Mouse (Mus musculus) megakaryocyte, embryonic 14.5 days (primary cell): ENCODE measurements at regions not wholly inside any gene's neighbourhood (a gene's known extent, or its start where the extent isn't known, plus 50 kb on each side); places are given as distances from the start of the nearest gene placed in this dataset.

Experiments
- H3K27me3 ChIP-seq: replicated peaks from 2 replicates; pipeline ENCODE3; 2012; ENCODE audit warnings: inconsistent platforms
- H3K36me3 ChIP-seq: replicated peaks from 2 replicates; pipeline ENCODE3; 2012; ENCODE audit warnings: low read length, inconsistent platforms, mixed read lengths
- H3K4me1 ChIP-seq: 2 replicates; pipeline ENCODE4 v1.6.1; 2012; ENCODE audit warnings: inconsistent platforms
- H3K4me3 ChIP-seq: replicated peaks from 2 replicates; pipeline ENCODE3; 2012; ENCODE audit warnings: moderate library complexity, mild to moderate bottlenecking, inconsistent platforms
- H3K9me3 ChIP-seq: 2 replicates; pipeline ENCODE4 v1.6.1; 2012; ENCODE audit warnings: inconsistent platforms
- FLI1 ChIP-seq: IDR thresholded peaks from 2 replicates; pipeline ENCODE4 v1.6.1; 2012; ENCODE audit warnings: low read length, inconsistent platforms, mixed read lengths
- GATA1 ChIP-seq: IDR thresholded peaks from 3 replicates; pipeline ENCODE4 v1.6.1; 2012; ENCODE audit warnings: mixed read lengths, low read length, inconsistent platforms, borderline replicate concordance

GRCm38 (mm10) chr16:9304079-9304478 is 474.2 kb downstream of the 1810013L24Rik start:
- TF ChIP-seq GATA1 (no peak), FLI1 (no peak)
- no peaks in the 10 kb centered on the region for H3K4me1 ChIP-seq
- H3K36me3 ChIP-seq, result no peaks in the 10 kb centered on the region
- no peak overlapping the region for H3K4me3 ChIP-seq
- H3K9me3 ChIP-seq, result no peaks in the 10 kb centered on the region
- H3K27me3 ChIP-seq, result no peaks in the 10 kb centered on the region

- Histone ChIP-seq H3K27me3 (no peaks in the 10 kb centered on the region), H3K4me3 (no peak overlapping the region), H3K9me3 (no peaks in the 10 kb centered on the region), H3K36me3 (no peaks in the 10 kb centered on the region), H3K4me1 (no peaks in the 10 kb centered on the region)
- TF ChIP-seq GATA1 (no peak), FLI1 (no peak)
Measured at GRCm38 (mm10) chr16:9310744-9311143, 480.8 kb downstream of the 1810013L24Rik start.

GRCm38 (mm10) chr16:9335626-9336025 is 505.7 kb downstream of the 1810013L24Rik start:
- H3K36me3 ChIP-seq, result no peaks in the 10 kb centered on the region
- TF ChIP-seq GATA1 (no peak), FLI1 (no peak)
- no peaks in the 10 kb centered on the region for H3K4me1 ChIP-seq
- no peaks in the 10 kb centered on the region for H3K27me3 ChIP-seq
- H3K4me3 ChIP-seq, result no peak overlapping the region
- peaks cover 20% of the 10 kb centered on the region for H3K9me3 ChIP-seq

GRCm38 (mm10) chr16:9336063-9336462 is 506.2 kb downstream of the 1810013L24Rik start:
- H3K4me3 ChIP-seq, result no peak overlapping the region
- H3K36me3 ChIP-seq, result no peaks in the 10 kb centered on the region
- no peaks in the 10 kb centered on the region for H3K27me3 ChIP-seq
- no peaks in the 10 kb centered on the region for H3K4me1 ChIP-seq
- TF ChIP-seq FLI1 (no peak), GATA1 (no peak)
- peaks cover 21% of the 10 kb centered on the region for H3K9me3 ChIP-seq

- Histone ChIP-seq H3K4me1 (no peaks in the 10 kb centered on the region), H3K27me3 (no peaks in the 10 kb centered on the region), H3K36me3 (no peaks in the 10 kb centered on the region), H3K4me3 (no peak overlapping the region), H3K9me3 (peaks cover 17% of the 10 kb centered on the region)
- TF ChIP-seq GATA1 (no peak), FLI1 (no peak)
Measured at GRCm38 (mm10) chr16:9339456-9339855, 509.6 kb downstream of the 1810013L24Rik start.

GRCm38 (mm10) chr16:9341245-9341644 is 511.3 kb downstream of the 1810013L24Rik start:
- TF ChIP-seq FLI1, result no peak
- no peak for TF ChIP-seq GATA1
- no peaks in the 10 kb centered on the region for H3K27me3 ChIP-seq
- no peaks in the 10 kb centered on the region for H3K4me1 ChIP-seq
- H3K36me3 ChIP-seq, result no peaks in the 10 kb centered on the region
- peaks cover 13% of the 10 kb centered on the region; the same call in 1 of the 2 replicates for H3K9me3 ChIP-seq
- no peak overlapping the region for H3K4me3 ChIP-seq

GRCm38 (mm10) chr16:9353811-9354210 is 523.9 kb downstream of the 1810013L24Rik start:
- H3K4me1 ChIP-seq, result no peaks in the 10 kb centered on the region
- H3K4me3 ChIP-seq, result no peak overlapping the region
- no peak for TF ChIP-seq FLI1
- no peak for TF ChIP-seq GATA1

GRCm38 (mm10) chr16:9354331-9355030 is 524.6 kb downstream of the 1810013L24Rik start:
- Histone ChIP-seq H3K27me3 (no peaks in the 10 kb centered on the region), H3K4me3 (no peak overlapping the region)

More at GRCm38 (mm10) chr16:9353811-9354210, 523.9 kb downstream of the 1810013L24Rik start:
- no peaks in the 10 kb centered on the region for H3K27me3 ChIP-seq
- peaks cover 10% of the 10 kb centered on the region for H3K9me3 ChIP-seq
- no peaks in the 10 kb centered on the region for H3K36me3 ChIP-seq

GRCm38 (mm10) chr16:9358651-9359050 is 528.8 kb downstream of the 1810013L24Rik start:
- no peak overlapping the region for H3K4me3 ChIP-seq
- H3K4me1 ChIP-seq, result no peaks in the 10 kb centered on the region
- H3K36me3 ChIP-seq, result no peaks in the 10 kb centered on the region
- peaks cover 7% of the 10 kb centered on the region for H3K9me3 ChIP-seq
- no peaks in the 10 kb centered on the region for H3K27me3 ChIP-seq
- TF ChIP-seq FLI1, result no peak
- TF ChIP-seq GATA1, result no peak

More at GRCm38 (mm10) chr16:9354331-9355030, 524.6 kb downstream of the 1810013L24Rik start:
- no peak for TF ChIP-seq GATA1
- no peak for TF ChIP-seq FLI1
- Histone ChIP-seq H3K9me3 (peaks cover 10% of the 10 kb centered on the region), H3K4me1 (no peaks in the 10 kb centered on the region), H3K36me3 (no peaks in the 10 kb centered on the region)

- H3K9me3 ChIP-seq, result peaks cover 7% of the 10 kb centered on the region
- no peaks in the 10 kb centered on the region for H3K4me1 ChIP-seq
- no peaks in the 10 kb centered on the region for H3K36me3 ChIP-seq
- H3K4me3 ChIP-seq, result no peak overlapping the region
- no peaks in the 10 kb centered on the region for H3K27me3 ChIP-seq
- TF ChIP-seq GATA1 (no peak), FLI1 (no peak)
Measured at GRCm38 (mm10) chr16:9359399-9360135, 529.7 kb downstream of the 1810013L24Rik start.
